Mouse (Mus musculus) gastrocnemius, postnatal 25 days (tissue): ENCODE measurements around the gene Rpl38. TPM values are rescaled to one million over a fixed set of nuclear protein-coding genes. Genes with fewer than 3 reads are reported as not detected.

Experiments used
- DNase-seq: peaks from one replicate; pipeline ENCODE4 v3.0.0; 2022
- total RNA-seq, 2 experiments: library from RNA; stranded (reverse); gene quantifications; 1 replicate in 1 of 2; 2 replicates in 1 of 2; pipeline ENCODE4 v1.2.3; 2021

The Rpl38 gene
- total RNA-seq, 2 experiments from 2014 or later: 462 to 524 TPM

- no peak for DNase-seq
Measured at GRCm38 (mm10) chr11:114679582-114679981, 11.3 kb downstream of the Rpl38 start.

- no peak for DNase-seq
Measured at GRCm38 (mm10) chr11:114680291-114680690, 12.0 kb downstream of the Rpl38 start.

GRCm38 (mm10) chr11:114681054-114681453 is 12.7 kb downstream of the Rpl38 start:
- no peak for DNase-seq

- no peak for DNase-seq
Measured at GRCm38 (mm10) chr11:114682321-114682900, 14.1 kb downstream of the Rpl38 start.

GRCm38 (mm10) chr11:114683029-114683721 is 14.9 kb downstream of the Rpl38 start:
- no peak for DNase-seq

- DNase-seq: no peak
Measured at GRCm38 (mm10) chr11:114683722-114684621, 15.6 kb downstream of the Rpl38 start.

GRCm38 (mm10) chr11:114684627-114685373 is 16.5 kb downstream of the Rpl38 start:
- DNase-seq: peak; percentile 51

GRCm38 (mm10) chr11:114685526-114686040 is 17.3 kb downstream of the Rpl38 start:
- no peak for DNase-seq

GRCm38 (mm10) chr11:114686221-114686959 is 18.1 kb downstream of the Rpl38 start:
- DNase-seq: no peak

- no peak for DNase-seq
Measured at GRCm38 (mm10) chr11:114687574-114688188, 19.4 kb downstream of the Rpl38 start.

GRCm38 (mm10) chr11:114688729-114689128 is 20.4 kb downstream of the Rpl38 start:
- DNase-seq: no peak

GRCm38 (mm10) chr11:114690192-114690591 is 21.9 kb downstream of the Rpl38 start:
- DNase-seq: no peak

- DNase-seq: no peak
Measured at GRCm38 (mm10) chr11:114691454-114692182, 23.3 kb downstream of the Rpl38 start.

GRCm38 (mm10) chr11:114692601-114693000 is 24.3 kb downstream of the Rpl38 start:
- DNase-seq: no peak

GRCm38 (mm10) chr11:114693456-114693855 is 25.1 kb downstream of the Rpl38 start:
- no peak for DNase-seq

GRCm38 (mm10) chr11:114694451-114694850 is 26.1 kb downstream of the Rpl38 start:
- no peak for DNase-seq

GRCm38 (mm10) chr11:114698496-114698895 is 30.2 kb downstream of the Rpl38 start:
- no peak for DNase-seq

- DNase-seq: peak; percentile 87
Measured at GRCm38 (mm10) chr11:114699511-114699910, 31.2 kb downstream of the Rpl38 start.

GRCm38 (mm10) chr11:114702311-114702995 is 34.1 kb downstream of the Rpl38 start:
- no peak for DNase-seq
